Mouse (Mus musculus) midbrain, postnatal 0 days (tissue): Measurements from ENCODE around the gene Gm27027. TPM values are rescaled to one million over a fixed set of nuclear protein-coding genes. Genes with fewer than 3 reads are reported as not detected.
A peak's percentile ranks its signal among the peaks of the same experiment; 100 is the strongest.

Source experiments
- ATAC-seq: fragments of 200-750 bp; cut with Nextera tagmentation; 2 replicates; pipeline ENCODE4 v1.8.0; 2017; ENCODE audit warnings: moderate number of reproducible peaks, mild to moderate bottlenecking, moderate TSS enrichment, moderate library complexity; ENCODE audit not compliant: low FRiP score
- DNase-seq: peaks from one replicate; pipeline ENCODE4 v3.0.0-alpha.2; 2015; ENCODE audit warnings: low spot score
- H3K27ac ChIP-seq: fragments of 300-500 bp; sonication (generic); 2 replicates; pipeline ENCODE4 v1.5.1; 2014; ENCODE audit warnings: low read depth, mild to moderate bottlenecking, low read length, mixed read lengths
- H3K27me3 ChIP-seq: fragments of 300-500 bp; sonication (generic); 2 replicates; pipeline ENCODE4 v1.6.1; 2014; ENCODE audit warnings: low read length, control low read depth, mixed read lengths; ENCODE audit not compliant: insufficient read depth
- H3K36me3 ChIP-seq: fragments of 300-500 bp; sonication (generic); 2 replicates; pipeline ENCODE4 v1.6.1; 2014; ENCODE audit warnings: low read length, control low read depth, mixed read lengths; ENCODE audit not compliant: insufficient read depth
- H3K4me1 ChIP-seq: fragments of 300-500 bp; sonication (generic); 2 replicates; pipeline ENCODE4 v1.6.1; 2014; ENCODE audit warnings: mild to moderate bottlenecking, control low read depth, antibody characterized with exemption, low read length, mixed read lengths; ENCODE audit not compliant: insufficient read depth
- H3K4me2 ChIP-seq: fragments of 300-500 bp; sonication (generic); 2 replicates; pipeline ENCODE4 v1.6.1; 2014; ENCODE audit warnings: low read depth, mild to moderate bottlenecking, low read length, mixed read lengths; ENCODE audit not compliant: poor library complexity, severe bottlenecking
- H3K4me3 ChIP-seq: fragments of 300-500 bp; sonication (generic); 2 replicates; pipeline ENCODE4 v1.5.1; 2014; ENCODE audit warnings: low read depth, mild to moderate bottlenecking, low read length, moderate library complexity
- H3K9ac ChIP-seq: fragments of 300-500 bp; sonication (generic); replicated peaks from 2 replicates; pipeline ENCODE4 v1.6.1; 2014; ENCODE audit warnings: mild to moderate bottlenecking, low read length, moderate library complexity, mixed read lengths; ENCODE audit not compliant: poor library complexity, severe bottlenecking
- H3K9me3 ChIP-seq: fragments of 300-500 bp; sonication (generic); 2 replicates; pipeline ENCODE4 v1.6.1; 2016; ENCODE audit warnings: low read length, control low read depth
- CTCF ChIP-seq: IDR thresholded peaks from 2 replicates; pipeline ENCODE4 v1.5.1; 2016; ENCODE audit warnings: antibody characterized with exemption, mild to moderate bottlenecking
- WGBS: fragments of 180-500 bp; shearing (Covaris S2); extraction: QIAGEN DNeasy Blood & Tissue Kit; methylation state at CpG from one replicate; pipeline ENCODE4 v1.1.7; 2014; 5-methylcytosine and 5-hydroxymethylcytosine counted together
- polyA plus RNA-seq: library from polyadenylated mRNA; unstranded; fragments of >200 nt; fragmentation: Nextera tagmentation; extraction: Ambion mirVana; gene quantifications from 2 replicates; pipeline ENCODE4 v1.2.1, GENCODE M21; 2015
- total RNA-seq: library from RNA; depleted of rRNA; stranded (reverse); fragments of >200 nt; gene quantifications from 2 replicates; pipeline ENCODE4 v1.2.3, GENCODE M21; 2014; rRNA removed

Gene Gm27027
- not detected in 2 replicates for total RNA-seq
- not detected in 2 replicates for polyA plus RNA-seq

GRCm38 (mm10) chr2:93996254-93996653, at the start of gene Gm27027:
Gene Gm27027 (minus strand): TSS chr2:93996354.
- no peaks in the 10 kb centered on the region for H3K27me3 ChIP-seq
- no peak within 1 kb of the TSS for H3K9ac ChIP-seq
- H3K4me2 ChIP-seq = no peak within 1 kb of the TSS
- H3K4me3 ChIP-seq = no peak within 1 kb of the TSS
- no peaks in the 10 kb centered on the region for H3K9me3 ChIP-seq
- ATAC-seq (no peak), DNase-seq (no peak)
- no peak for TF ChIP-seq CTCF
- peaks cover 58% of the 10 kb centered on the region for H3K36me3 ChIP-seq
- 95% methylated on average over 6 of the region's 6 CpGs for WGBS
- no peaks in the 10 kb centered on the region for H3K4me1 ChIP-seq
- H3K27ac ChIP-seq = no peak within 1 kb of the TSS

GRCm38 (mm10) chr2:94045411-94046090, 49.4 kb upstream of the Gm27027 start:
- TF ChIP-seq CTCF = no peak
- Histone ChIP-seq H3K27me3 (no peaks in the 10 kb centered on the region), H3K9me3 (no peaks in the 10 kb centered on the region), H3K27ac (peak overlapping the region; percentile 21; the same call in 1 of the 2 replicates), H3K4me3 (no peak overlapping the region), H3K9ac (no peak overlapping the region), H3K36me3 (no peaks in the 10 kb centered on the region), H3K4me2 (no peak overlapping the region), H3K4me1 (peaks cover 21% of the 10 kb centered on the region)
- ATAC-seq (no peak), DNase-seq (peak; percentile 46)
- 61% methylated on average over 6 of the region's 6 CpGs for WGBS

GRCm38 (mm10) chr2:94044174-94044573, 48.0 kb upstream of the Gm27027 start:
- peak overlapping the region; percentile 45; the same call in 1 of the 2 replicates for H3K27ac ChIP-seq
- no peaks in the 10 kb centered on the region for H3K27me3 ChIP-seq
- H3K4me1 ChIP-seq = peaks cover 13% of the 10 kb centered on the region
- no peak for TF ChIP-seq CTCF
- DNase-seq = no peak
- no peak overlapping the region for H3K9ac ChIP-seq
- no peaks in the 10 kb centered on the region for H3K9me3 ChIP-seq
- no peak for ATAC-seq
- no peak overlapping the region for H3K4me3 ChIP-seq
- no peaks in the 10 kb centered on the region for H3K36me3 ChIP-seq
- WGBS = 60% methylated on average over 2 of the region's 2 CpGs
- no peak overlapping the region for H3K4me2 ChIP-seq

- H3K4me2 ChIP-seq = no peak overlapping the region; the same call in 1 of the 2 replicates
- no peaks in the 10 kb centered on the region for H3K27me3 ChIP-seq
- no peaks in the 10 kb centered on the region for H3K9me3 ChIP-seq
- WGBS = 16% methylated on average over 5 of the region's 5 CpGs
- H3K9ac ChIP-seq = no peak overlapping the region
- TF ChIP-seq CTCF = peak; percentile 24; the same call in 1 of the 2 replicates
- peaks cover 8% of the 10 kb centered on the region; the same call in 1 of the 2 replicates for H3K4me1 ChIP-seq
- ATAC-seq (peak; percentile 81), DNase-seq (peak; percentile 72)
- no peak overlapping the region for H3K4me3 ChIP-seq
- no peaks in the 10 kb centered on the region for H3K36me3 ChIP-seq
- peak overlapping the region; percentile 59; the same call in 1 of the 2 replicates for H3K27ac ChIP-seq
Measured at GRCm38 (mm10) chr2:94043662-94044061, 47.5 kb upstream of the Gm27027 start.

GRCm38 (mm10) chr2:94042461-94042860, 46.3 kb upstream of the Gm27027 start:
- peak overlapping the region; percentile 59; the same call in 1 of the 2 replicates for H3K27ac ChIP-seq

More at GRCm38 (mm10) chr2:94042461-94042860, 46.3 kb upstream of the Gm27027 start:
- no peaks in the 10 kb centered on the region for H3K9me3 ChIP-seq
- no peak overlapping the region for H3K9ac ChIP-seq
- no peak overlapping the region for H3K4me2 ChIP-seq
- WGBS = 82% methylated on average over 3 of the region's 3 CpGs
- no peaks in the 10 kb centered on the region for H3K27me3 ChIP-seq
- no peak overlapping the region for H3K4me3 ChIP-seq
- no peaks in the 10 kb centered on the region for H3K36me3 ChIP-seq
- TF ChIP-seq CTCF = no peak
- ATAC-seq = no peak
- no peak for DNase-seq
- peaks cover 3% of the 10 kb centered on the region; the same call in 1 of the 2 replicates for H3K4me1 ChIP-seq
